Mouse (Mus musculus) left cerebral cortex, adult 8-10 months (tissue): Measurements from ENCODE around the gene Mettl8. TPM values are rescaled to one million over a fixed set of nuclear protein-coding genes. Genes with fewer than 3 reads are reported as not detected.

ENCODE experiments used
- DNase-seq, 2 experiments: peaks; one replicate each; pipeline ENCODE4 v3.0.0; 2022; ENCODE audit warnings: low spot score in 2 of 2
- total RNA-seq, 4 experiments: library from RNA; stranded (reverse); gene quantifications; 2 replicates each; pipeline ENCODE4 v1.2.4; 2022

Gene Mettl8
- total RNA-seq, 4 experiments from 2014 or later = 12.0 to 16.6 (median 14.0) TPM

DNA sequence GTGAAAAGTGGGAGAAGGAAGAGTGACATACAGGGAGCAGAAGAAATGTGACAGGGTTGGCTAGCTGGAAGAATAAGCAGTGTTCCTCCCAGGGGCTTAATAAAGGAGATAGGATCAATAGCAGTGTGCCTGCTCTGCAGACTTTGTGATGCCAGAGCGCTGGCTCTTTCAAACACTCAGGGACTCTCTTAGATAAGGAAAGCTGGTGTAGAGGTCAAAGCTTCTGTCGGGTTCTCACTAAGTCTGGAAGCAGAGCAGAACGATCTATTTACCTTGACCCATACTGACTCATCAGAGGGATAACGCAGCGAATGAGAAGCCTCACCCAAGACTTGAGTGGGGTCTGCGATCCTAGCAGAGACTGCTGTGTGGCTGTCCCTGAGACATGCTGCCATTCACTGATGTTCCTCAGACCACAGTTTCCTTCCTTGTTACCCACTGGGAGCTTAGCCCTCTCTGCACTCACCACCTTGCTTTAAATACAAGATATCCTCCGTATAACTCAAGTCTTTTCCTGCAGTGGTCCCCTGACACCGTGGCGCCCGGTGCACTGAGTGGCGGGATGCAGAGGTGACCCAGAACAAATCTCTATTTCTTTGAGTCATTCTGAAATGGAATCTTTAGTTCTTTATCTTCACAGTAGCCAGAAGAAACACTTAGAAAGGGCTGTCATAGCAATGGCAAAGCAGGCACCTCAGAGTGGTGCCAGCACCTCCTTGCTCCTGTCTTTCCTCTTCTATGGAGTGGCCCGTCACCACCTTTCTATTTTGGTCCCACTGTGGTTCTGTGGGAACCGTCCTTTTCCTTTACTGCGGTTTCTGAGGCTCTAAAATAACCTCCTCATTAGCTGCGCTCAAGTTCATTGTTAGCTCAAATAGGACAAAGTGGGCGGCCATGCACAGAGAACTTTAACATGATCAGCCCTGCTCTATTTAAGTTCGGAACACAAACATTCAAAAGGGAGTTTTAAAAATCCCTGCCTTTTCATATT lies 65.9 kb downstream of the Mettl8 start:
- DNase-seq = no peak

DNA sequence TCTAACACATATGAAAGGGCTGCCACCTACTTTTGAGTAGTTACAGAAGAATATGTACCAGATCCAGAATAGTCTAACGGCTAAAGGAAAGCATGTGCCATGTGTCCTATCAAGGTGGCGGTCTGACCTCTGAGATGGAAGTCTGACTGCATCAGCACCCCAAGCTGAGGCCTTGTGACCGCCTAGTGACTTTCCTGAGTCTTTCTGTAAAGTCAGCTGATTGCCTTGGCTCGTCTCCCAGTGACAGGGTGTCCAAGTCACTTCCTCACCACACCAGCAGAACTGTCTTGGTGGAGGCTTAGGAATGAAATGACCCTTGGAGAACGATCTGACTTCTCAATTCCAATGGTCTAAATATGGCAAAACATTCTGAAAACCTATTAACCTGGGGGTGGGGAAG lies 77.1 kb downstream of the Mettl8 start:
- no peak for DNase-seq

DNA sequence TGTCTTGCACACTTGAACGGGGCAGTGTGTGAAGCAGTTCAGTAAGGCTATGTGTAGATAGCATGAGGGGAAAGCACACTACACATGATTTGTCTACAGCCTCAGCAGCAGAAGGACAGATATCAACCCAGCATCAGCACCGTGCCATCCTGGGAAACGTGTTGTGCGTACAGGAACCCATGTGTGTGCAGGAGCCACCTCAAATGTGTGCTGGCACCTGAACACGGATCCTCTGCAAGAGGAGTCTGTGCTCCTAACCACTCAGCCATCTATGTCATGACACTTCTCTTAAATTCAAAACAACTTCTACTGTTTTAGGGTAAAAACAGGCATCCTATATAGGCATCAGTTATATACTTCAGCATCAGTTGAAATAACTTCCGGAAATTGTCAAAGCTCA lies 80.6 kb downstream of the Mettl8 start:
- no peak for DNase-seq

DNA sequence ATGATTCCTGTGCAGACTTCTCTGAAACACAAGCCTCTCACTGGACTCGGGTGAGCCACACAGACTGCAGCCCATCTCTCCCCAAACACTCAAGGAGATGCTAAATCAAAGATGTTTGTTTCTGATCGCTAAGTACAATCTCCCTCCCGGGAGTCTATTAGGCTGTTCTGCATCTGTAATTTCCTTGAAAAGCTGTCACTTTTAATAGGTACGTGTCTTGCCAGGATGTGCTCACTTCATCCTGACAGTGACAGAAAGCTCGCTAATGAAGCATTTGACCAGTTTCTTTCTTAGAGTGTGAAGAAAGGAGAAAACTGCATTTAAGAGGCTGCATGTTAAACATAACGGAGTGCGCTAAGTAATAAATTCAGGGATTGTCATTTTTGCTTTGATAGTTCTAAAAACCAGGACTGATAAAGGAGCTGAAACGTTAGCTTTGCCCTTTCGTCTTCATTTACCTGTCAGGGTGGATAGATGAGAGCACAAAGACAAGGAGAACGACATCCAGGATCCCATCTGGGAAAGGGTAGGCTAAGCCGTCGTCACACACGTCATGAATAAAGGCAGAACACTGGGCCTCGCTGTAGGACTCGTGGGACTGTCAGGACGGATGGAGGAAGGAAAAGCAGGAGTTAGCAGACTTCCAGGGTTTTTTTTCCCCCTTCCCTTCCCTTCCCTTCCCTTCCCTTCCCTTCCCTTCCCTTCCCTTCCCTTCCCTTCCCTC lies 82.4 kb downstream of the Mettl8 start:
- no peak for DNase-seq

DNA sequence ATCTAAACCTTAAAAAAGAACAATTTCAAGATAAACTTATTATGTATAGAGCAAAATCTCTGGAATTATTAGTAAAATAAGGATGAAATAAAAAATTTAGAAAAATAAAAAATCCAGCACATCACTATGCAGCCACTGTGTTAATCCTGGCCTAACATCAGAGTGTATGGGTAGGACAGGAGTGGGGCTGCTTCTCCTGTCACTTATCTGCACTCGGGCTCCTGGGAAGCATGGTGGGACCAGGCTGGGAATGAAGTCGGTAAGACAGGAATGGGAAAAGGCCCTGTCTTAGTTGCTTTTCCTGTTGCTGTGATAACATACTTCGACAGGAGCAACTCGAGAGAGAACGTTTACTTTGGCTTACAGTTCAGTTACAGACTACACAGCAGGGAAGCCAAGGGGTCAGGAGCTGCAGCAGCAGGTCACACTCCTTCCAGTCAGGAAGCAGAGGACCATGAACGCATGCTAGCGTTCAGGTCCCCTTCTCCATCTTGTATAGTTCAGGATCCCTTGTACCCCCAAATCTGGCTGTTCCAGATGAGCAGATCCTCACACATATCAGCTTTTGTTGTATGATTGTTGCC lies 85.1 kb downstream of the Mettl8 start:
- no peak for DNase-seq

DNA sequence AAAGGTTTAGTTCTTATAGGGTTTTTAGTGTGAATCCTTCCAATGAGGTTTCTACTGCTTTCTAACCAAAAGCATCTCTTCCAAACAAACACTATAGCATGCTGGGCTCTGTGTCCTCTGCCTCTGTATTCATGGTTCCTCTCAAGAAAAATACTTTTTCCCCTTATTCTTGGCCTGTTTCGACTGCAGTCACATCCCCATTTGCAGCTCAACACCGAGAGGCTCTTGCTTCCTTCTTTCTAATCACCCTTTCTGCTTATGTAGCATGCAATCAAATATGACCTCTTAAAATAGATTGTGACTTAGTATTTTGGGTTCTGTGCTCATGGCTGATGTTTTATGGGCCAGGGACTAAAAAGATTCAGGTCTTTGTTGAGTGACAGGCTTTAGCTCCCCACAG lies 87.1 kb downstream of the Mettl8 start:
- DNase-seq = no peak

DNA sequence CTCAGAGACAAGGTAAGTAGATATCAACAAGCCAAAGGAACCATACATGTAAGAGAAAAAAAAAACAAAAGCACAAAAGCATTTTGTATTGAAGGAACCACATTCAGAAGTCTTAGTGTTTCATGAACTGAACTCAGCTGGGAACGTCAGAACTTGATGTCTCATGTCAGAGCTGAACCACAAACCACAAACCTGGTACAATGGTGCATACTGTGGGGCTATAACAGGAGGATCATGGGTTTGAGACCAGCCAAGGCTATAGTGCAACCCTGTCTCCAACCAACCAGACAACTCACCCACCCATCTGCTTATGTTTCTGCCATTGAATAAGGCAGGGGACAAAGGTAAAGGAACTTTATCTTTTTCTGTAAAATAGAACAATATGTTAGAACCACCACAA lies 88.2 kb downstream of the Mettl8 start:
- DNase-seq = no peak

DNA sequence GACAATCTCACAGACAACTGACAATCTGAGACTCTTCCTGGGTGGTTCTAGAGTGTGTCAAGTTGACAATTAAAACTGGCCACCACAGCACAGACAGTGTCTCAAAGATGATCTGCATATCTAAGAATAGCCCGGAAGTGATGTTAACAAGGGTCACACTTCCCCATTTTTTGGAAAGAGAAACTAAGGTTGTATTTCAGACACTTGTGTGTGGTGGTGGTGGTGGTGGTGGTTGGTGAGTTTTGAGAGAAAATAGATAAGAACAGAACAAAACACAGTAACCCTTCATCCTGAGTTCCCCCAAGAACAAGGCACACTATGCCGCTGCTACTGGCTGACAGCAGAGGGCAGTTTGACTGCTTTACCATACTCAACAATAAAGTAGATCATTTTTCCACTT lies 90.6 kb downstream of the Mettl8 start:
- DNase-seq = no peak

DNA sequence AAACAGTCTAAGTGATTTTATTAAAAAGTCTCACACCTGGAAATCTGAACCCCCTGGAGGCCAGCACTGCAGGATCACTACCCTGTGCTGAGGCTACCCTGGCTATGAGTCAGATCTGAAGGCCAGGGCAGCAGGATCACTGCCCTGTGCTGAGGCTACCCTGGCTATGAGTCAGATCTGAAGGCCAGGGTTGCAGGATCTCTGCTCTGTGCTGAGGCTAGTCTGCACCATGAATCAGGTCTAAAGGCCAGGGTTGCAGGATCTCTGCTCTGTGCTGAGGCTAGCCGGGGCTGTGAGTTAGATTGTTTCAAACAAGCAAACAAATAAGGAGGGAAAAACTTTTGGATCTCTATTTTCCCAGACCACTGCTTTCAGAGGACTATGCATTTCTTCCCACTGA lies 92.5 kb downstream of the Mettl8 start:
- no peak for DNase-seq

DNA sequence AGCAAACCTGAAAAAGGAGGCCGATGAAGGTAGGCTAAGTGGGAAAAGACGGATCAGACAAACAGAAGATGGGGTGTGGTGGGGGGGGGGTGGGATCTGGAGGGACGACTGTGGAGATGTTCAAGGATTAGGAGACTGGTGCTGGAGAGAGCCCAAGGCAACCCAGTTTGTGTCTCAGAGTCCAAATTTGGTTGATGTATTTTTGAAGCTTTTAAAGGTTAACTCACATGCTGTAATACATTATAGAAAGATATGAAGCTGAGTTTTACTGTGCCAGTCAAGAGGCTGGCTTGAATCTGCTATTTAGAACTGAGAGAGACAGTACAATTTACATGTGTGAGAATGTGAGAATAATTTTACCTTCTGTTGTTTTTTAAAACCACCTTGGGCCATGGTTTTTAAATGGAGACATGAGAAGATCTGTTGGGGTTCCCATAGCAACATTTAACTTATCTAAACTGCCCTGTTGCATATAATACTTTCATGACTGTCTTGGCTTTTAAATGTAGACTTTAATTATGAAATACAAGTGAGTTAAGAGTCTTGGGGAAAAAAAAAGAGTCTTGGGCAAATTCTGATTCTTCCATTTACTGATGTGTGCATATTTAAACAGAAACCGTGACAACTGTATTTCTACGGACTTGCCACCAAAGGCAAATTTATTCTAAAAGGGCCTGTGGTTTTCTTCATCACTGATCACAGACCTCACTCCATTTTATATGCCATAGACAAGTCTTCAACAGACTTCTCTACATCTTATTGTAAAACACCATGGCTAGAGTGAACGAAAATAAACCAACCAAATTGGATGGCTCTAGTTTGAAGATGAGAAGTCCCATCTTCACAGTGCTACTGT lies 94.1 kb downstream of the Mettl8 start:
- peak in 1 of 2 experiments; percentile 45 for DNase-seq

DNA sequence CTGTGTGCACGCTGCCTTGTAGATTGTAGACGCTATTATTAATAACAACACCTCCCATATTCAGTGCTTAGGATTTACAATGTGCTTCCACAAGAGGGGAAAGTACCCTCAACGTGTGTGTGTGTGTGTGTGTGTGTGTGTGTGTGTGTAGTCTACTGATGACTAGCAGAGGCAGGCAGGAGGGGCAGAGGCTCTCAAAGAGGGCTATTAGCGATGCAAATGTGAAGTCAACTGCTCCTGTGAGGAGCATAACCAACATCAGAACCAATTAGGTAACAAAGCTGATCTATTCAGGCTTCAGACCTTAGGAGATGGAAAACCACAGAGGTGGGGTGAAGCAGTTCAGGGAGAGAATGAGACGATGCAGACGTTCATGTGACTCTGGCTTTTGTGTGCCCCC lies 95.3 kb downstream of the Mettl8 start:
- no peak for DNase-seq

DNA sequence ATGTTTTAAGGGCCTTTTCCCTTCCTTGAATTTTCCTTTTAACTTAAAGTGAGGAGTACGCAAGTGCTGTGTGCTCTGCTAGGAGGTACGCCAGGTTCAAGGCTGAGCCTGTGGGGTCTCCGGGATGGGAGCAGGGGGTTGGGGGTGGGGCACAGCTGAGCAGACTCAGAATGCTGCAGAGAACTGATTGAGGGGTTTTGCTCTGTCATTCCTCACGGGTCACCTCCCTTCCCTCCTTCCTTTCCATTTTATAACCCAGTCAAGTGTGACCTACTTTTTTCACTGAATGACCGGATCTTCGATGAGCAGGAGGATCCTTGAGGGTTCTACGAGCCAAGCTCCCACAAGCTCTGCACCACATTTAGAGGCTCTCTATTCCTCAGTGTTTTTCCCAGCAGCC lies 96.0 kb downstream of the Mettl8 start:
- DNase-seq = no peak

DNA sequence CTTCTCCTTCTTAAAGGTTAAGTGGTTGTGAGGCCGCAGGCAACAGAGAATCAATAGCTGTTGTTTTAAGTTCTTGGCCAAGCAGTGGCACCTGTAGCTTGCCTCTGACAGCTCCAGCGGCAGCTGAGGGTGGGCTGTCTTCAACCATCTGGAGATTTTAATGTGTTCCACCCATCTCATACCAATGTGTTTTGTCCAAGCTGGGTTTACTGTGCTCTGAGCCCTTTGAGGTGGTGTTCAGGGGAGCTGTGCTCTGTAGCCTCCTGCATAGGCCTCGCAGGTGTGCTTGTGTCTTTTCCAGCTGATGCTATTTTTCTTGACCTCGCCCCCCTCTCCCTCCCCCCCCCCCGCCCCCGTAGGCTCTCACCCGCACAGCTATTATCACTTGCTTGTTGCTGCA lies 96.8 kb downstream of the Mettl8 start:
- DNase-seq = no peak

DNA sequence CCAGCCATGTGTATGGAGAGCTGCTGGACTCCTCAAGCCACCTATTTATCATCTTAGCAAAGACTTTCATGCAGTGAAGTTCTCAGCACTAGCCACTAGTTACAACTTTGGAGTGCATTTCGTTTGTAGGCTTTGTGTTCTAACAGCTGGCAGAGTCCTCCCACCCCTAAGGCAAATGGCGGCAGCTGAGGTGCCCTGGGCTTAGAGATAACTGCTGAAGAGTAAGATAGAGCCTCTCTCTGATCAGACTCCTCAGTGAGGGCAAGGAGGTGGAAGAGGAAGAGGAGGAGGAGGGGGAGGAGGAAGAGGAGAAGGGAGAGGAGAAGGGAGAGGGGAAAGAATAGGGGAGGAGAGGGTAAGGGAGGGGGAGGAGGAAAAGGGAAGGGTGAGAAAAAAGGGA lies 101.8 kb downstream of the Mettl8 start:
- DNase-seq = no peak

DNA sequence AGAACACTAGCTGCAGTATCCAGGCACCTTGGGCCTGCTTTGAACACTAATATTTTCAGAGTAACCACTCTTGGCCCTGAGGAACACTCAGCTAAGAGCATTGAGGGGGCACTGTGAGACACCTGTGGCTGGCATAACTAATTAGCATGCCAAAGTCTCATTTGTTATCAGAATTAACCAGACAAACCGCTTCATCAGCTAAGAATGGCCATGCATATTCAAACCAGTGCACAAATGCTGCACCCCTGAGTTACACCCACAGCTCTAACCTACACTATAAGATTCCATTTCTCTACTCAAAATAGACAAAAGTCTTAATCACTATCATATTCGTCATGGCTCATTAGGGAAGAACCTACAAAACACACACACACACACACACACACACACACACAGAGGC lies 103.4 kb downstream of the Mettl8 start:
- DNase-seq = no peak

DNA sequence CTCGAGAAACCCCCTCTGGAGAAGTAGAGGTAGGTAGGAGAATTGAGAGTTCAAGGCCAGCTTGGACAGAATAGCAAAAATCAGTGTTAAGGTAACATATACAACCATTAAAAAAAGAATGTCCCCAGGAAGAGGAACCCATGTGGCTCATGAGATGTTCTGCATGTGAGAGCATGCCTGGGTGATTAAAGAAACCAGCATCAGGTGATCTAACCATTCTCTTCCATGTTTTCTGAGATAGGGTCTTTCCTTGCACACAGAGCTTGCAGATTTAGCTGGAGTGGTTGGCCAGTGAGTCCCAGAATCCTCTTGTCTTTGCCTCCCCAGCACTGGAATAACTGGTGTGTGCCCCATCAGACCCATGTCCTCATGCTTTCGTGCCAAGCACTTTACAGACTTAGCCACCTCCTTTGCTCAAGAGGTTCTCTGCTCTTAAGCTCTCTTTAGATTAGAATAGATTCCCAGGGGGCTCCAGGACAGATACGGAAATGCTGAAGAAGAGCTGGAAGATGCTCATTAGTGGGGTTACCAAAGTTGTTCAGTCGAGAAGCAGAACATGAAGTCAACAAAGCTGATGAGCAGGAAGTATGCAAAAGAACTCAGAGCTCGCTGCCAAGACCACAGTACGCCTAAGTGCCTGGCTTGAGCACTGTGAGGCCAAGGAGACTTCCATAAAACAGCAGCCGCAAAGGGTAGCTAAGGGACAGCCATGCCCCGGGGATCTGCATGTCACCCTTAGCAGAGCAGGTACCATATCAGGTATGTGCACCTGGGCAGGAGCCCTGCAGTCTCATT lies 110.7 kb downstream of the Mettl8 start:
- DNase-seq = no peak

DNA sequence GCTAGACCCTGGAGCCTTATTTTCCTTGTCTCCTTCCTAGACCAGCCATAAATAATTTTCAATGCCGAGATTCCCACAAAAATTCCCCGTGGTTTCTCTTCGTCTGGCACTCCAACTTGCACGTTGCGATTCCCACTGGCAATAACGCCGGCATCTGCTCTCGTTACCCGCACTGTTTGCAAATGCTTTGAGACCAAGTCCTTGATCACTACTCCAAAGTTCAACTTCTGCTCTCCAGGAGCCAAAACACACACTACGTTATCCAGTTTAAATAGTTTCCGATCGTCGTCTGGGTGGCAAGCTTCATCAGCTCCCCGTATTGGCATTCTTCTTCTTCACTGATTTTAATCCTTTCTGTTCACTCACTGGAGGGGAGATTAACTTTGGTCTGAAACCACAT lies 114.6 kb downstream of the Mettl8 start:
- no peak for DNase-seq

DNA sequence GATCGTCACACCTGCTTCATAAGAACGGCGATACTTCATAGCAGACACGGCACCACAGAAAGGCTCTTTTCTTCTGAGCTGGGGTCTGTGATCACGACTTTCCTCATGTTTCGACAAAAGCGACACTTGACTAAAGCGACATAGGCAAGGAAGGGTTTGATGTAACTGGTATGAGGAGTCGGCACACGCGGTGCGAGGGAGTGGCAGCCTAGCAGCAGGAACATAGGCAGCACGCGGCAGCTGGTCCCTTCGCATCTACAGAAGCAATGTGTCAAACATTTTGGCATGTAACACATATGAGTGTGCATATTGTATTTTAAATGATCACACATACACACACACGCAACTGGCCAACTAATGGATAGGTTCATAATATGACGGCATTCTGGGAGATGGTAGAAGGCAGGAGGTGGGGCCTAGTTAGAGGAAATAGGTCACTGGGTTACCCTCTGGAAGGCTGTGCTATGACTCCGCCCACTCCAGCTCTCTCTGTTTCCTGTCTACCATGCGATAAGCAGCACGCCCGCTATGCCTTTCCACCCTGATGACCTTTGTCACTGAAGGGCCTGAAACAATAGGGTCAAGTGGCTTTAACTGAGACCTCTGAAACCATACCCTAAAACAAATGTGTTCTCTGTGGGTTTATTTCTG lies 116.4 kb downstream of the Mettl8 start:
- no peak for DNase-seq

DNA sequence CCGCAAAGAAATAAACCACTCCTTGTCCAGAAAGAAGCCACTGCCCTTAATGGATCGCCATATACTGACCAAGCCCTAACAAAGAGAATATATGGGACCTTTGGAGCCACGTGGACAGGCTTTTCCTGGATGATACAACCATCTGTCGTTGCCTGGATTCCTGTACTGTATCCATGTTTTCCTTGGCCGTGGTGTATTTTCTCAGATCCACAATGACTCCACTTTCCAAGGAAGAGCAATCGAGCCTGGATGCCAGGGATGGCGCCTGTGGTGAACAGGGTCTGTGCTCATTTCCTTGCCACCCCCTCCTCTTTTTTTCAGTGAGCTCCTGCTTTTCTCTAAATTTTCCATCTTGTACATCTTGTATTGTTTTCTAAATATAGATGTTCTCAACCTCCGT lies 120.6 kb downstream of the Mettl8 start:
- DNase-seq = no peak

DNA sequence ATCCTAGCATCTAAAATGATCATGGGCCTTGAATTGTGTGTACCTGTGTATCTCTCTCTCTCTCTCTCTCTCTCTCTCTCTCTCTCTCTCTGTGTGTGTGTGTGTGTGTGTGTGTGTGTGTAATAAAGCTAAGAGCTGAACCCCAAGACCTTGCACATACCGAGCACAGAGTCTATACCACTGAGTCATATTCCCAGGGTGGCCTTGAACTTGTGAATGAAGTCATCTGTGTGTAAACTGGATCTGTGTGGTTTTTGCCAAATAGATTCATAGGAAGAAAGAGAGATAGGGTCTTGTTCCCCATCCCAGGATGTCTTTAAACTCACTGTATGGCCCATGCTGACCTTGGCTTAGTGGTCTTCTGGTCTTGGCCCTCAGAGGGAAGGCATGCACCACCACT lies 121.9 kb downstream of the Mettl8 start:
- no peak for DNase-seq
